ENCODE assay signal across 8 mouse cellular contexts in the genomic region with DNA sequence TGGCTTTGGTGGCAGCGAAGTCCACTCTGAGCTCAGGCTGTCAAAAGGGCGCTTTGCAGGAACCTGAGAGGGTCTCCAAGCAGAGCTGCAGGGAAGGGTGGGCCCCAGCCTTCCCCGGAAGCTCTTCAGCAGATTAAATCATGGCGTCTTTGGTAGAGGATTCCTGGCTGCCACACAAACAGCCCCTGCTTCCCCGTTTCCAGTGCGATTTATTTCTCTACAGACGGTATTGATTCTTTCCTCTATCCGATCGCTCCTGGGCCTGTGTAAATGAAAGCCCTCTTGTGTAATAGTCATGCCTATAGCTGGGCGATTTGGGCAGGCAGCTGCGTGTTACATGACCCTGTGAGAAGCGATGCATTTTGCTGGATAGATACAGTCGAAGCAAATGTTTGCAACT.
A peak's percentile ranks its signal among the peaks of the same experiment; 100 is the strongest.
DNase-seq lines count a peak whose midpoint lies in the region; ATAC-seq and TF ChIP-seq lines count a peak whose summit lies in the region.

No protein-coding gene starts in this region.

- peak overlapping the region; percentile 49; the same call in 1 of the 2 replicates for H3K4me3 ChIP-seq in heart, embryonic 10.5 days
- H3K4me3 ChIP-seq in neural tube, embryonic 11.5 days (ENCODE audit: low read depth, low read length), result no peak overlapping the region
- H3K4me3 ChIP-seq in limb, embryonic 13.5 days, result no peak overlapping the region
- H3K4me3 ChIP-seq in olfactory bulb, adult 2 months (ENCODE audit: insufficient read depth, low read depth, low read length), result no peak overlapping the region

- H3K27ac ChIP-seq in heart, embryonic 10.5 days, result 0 out of 2 replicates have a peak overlapping the region, but pooled peaks have one; percentile 78
- H3K27ac ChIP-seq in neural tube, embryonic 11.5 days (ENCODE audit: low read depth, low read length), result peak overlapping the region; percentile 49; the same call in 1 of the 2 replicates
- no peak overlapping the region for H3K27ac ChIP-seq in limb, embryonic 13.5 days
- H3K27ac ChIP-seq in olfactory bulb, adult 2 months (ENCODE audit: insufficient read depth, low read depth, low read length), result peak overlapping the region; percentile 74; the same call in 1 of the 2 replicates

- no peak for TF ChIP-seq CTCF in olfactory bulb, adult 2 months (IDR thresholded peaks at IDR 0.05; ENCODE audit: insufficient read depth, low read depth, low read length)

- H3K36me3 ChIP-seq in heart, embryonic 10.5 days, result no peaks in the 10 kb centered on the region
- H3K36me3 ChIP-seq in neural tube, embryonic 11.5 days (ENCODE audit: control insufficient read depth, insufficient read depth, low read length), result no peaks in the 10 kb centered on the region
- no peaks in the 10 kb centered on the region for H3K36me3 ChIP-seq in limb, embryonic 13.5 days

- H3K27me3 ChIP-seq in heart, embryonic 10.5 days (ENCODE audit: insufficient read depth, poor library complexity, severe bottlenecking), result no peaks in the 10 kb centered on the region
- H3K27me3 ChIP-seq in neural tube, embryonic 11.5 days (ENCODE audit: control insufficient read depth, insufficient read depth, low read length), result no peaks in the 10 kb centered on the region
- 0 out of 2 replicates have a peak, but pooled peaks cover 9% of the 10 kb centered on the region for H3K27me3 ChIP-seq in limb, embryonic 13.5 days

- no peak for TF ChIP-seq POLR2A in olfactory bulb, adult 2 months (IDR thresholded peaks at IDR 0.05; ENCODE audit: insufficient read depth, low read depth, low read length)

- WGBS in heart, embryonic 10.5 days, result 70% methylated on average over 13 of the region's 13 CpGs
- WGBS in neural tube, embryonic 11.5 days, result 61% methylated on average over 13 of the region's 13 CpGs
- 58% methylated on average over 13 of the region's 13 CpGs for WGBS in limb, embryonic 13.5 days
- 64% methylated on average over 13 of the region's 13 CpGs for WGBS in olfactory bulb, adult 2 months

- H3K4me1 ChIP-seq in heart, embryonic 10.5 days, result peaks cover 18% of the 10 kb centered on the region
- no peaks in the 10 kb centered on the region for H3K4me1 ChIP-seq in neural tube, embryonic 11.5 days (ENCODE audit: control insufficient read depth, insufficient read depth, low read length)
- H3K4me1 ChIP-seq in limb, embryonic 13.5 days, result peaks cover 6% of the 10 kb centered on the region; the same call in 1 of the 2 replicates
- H3K4me1 ChIP-seq in olfactory bulb, adult 2 months (ENCODE audit: control insufficient read depth, insufficient read depth, low read length), result peaks cover 12% of the 10 kb centered on the region

- H3K4me2 ChIP-seq in neural tube, embryonic 11.5 days (ENCODE audit: low read depth), result no peak overlapping the region
- H3K4me2 ChIP-seq in limb, embryonic 13.5 days (replicated peaks), result peak overlapping the region; percentile 59

- ATAC-seq in neural tube, embryonic 11.5 days (ENCODE audit: insufficient read depth, low FRiP score, low TSS enrichment), result no peak
- no peak for ATAC-seq in limb, embryonic 13.5 days (ENCODE audit: low FRiP score, low read depth)

- H3K9ac ChIP-seq in neural tube, embryonic 11.5 days (ENCODE audit: low read length), result no peak overlapping the region
- peak overlapping the region; percentile 36; the same call in 1 of the 2 replicates for H3K9ac ChIP-seq in limb, embryonic 13.5 days

- H3K9me3 ChIP-seq in heart, embryonic 10.5 days, result no peaks in the 10 kb centered on the region
- H3K9me3 ChIP-seq in neural tube, embryonic 11.5 days (ENCODE audit: control insufficient read depth, low read length), result no peaks in the 10 kb centered on the region
- H3K9me3 ChIP-seq in limb, embryonic 13.5 days, result peaks cover 2% of the 10 kb centered on the region; the same call in 1 of the 2 replicates

- no peak for DNase-seq in heart, embryonic 10.5 days (ENCODE audit: low spot score)
- no peak for DNase-seq in heart, postnatal 4 days
- no peak for DNase-seq in neural tube, embryonic 11.5 days (ENCODE audit: low spot score)
- no peak for DNase-seq in neural tube, embryonic 10.5 days (ENCODE audit: extremely low spot score, low spot score)
- DNase-seq in urinary bladder, postnatal 25 days (ENCODE audit: low spot score), result no peak
- DNase-seq in retina, embryonic 14.5 days (ENCODE audit: low spot score), result no peak
